Mouse (Mus musculus) 416B (cell line): ENCODE results near the gene Gm29049.
"Not testable (repeated sequence)": the region's sequence is repeated elsewhere in the genome, so short reads cannot be mapped to it uniquely, and the experiment has no call there.

ENCODE experiments used
- DNase-seq: peaks from one replicate; pipeline ENCODE4 v3.0.0; 2011; ENCODE audit warnings: low read depth

Gm29049 gene

GRCm38 (mm10) chrY:7997068-7997467, at the start of gene Gm29049:
Gm29049 (minus strand) TSS chrY:7997168.
- DNase-seq = not testable (repeated sequence)
